Mouse (Mus musculus) myocyte (in vitro differentiated cells): ENCODE measurements around the gene Tifa. TPM values are rescaled to one million over a fixed set of nuclear protein-coding genes. Genes with fewer than 3 reads are reported as not detected.

Experiments used
- H3K27me3 ChIP-seq: one replicate; pipeline ENCODE4 v1.6.1; 2011; ENCODE audit not compliant: control insufficient read depth, insufficient read depth, insufficient read length
- H3K36me3 ChIP-seq: one replicate; pipeline ENCODE4 v1.6.1; 2011; ENCODE audit not compliant: control insufficient read depth, insufficient read depth
- H3K4me2 ChIP-seq: one replicate; pipeline ENCODE4 v1.6.1; 2011; ENCODE audit warnings: low read depth, control low read depth
- H3K4me3 ChIP-seq: one replicate; pipeline ENCODE4 v1.5.1; 2011; ENCODE audit warnings: mild to moderate bottlenecking, control low read depth, moderate library complexity
- H3K79me2 ChIP-seq: one replicate; pipeline ENCODE4 v1.6.1; 2011; ENCODE audit not compliant: control insufficient read depth, insufficient read depth
- H3ac ChIP-seq: one replicate; pipeline ENCODE4 v1.6.1; 2011; ENCODE audit not compliant: control insufficient read depth, insufficient read length
- CEBPB ChIP-seq: IDR thresholded peaks from 2 replicates; pipeline ENCODE4 v1.6.1; 2011; ENCODE audit warnings: mild to moderate bottlenecking, moderate library complexity; ENCODE audit not compliant: poor library complexity, insufficient read depth, severe bottlenecking
- E2F4 ChIP-seq: IDR thresholded peaks from one replicate; pipeline ENCODE4 v1.6.1; 2011; ENCODE audit warnings: mild to moderate bottlenecking, control low read depth, moderate library complexity; ENCODE audit not compliant: insufficient read depth
- MAX ChIP-seq: IDR thresholded peaks from one replicate; pipeline ENCODE4 v1.6.1; 2011; ENCODE audit warnings: low read depth, mild to moderate bottlenecking, control low read depth
- MYOD1 ChIP-seq, 3 experiments: IDR thresholded peaks; one replicate each; pipeline ENCODE4 v1.6.1; 2011; ENCODE audit warnings: control low read depth in 2 of 3, low read depth in 2 of 3, mild to moderate bottlenecking in 2 of 3, moderate library complexity in 1 of 3; ENCODE audit not compliant: insufficient read length in 2 of 3, control insufficient read depth in 1 of 3
- MYOG ChIP-seq, 3 experiments: IDR thresholded peaks; one replicate each; pipeline ENCODE4 v1.6.1; 2011; ENCODE audit warnings: control low read depth in 2 of 3, low read depth in 2 of 3, mild to moderate bottlenecking in 2 of 3; ENCODE audit not compliant: insufficient read length in 2 of 3, control insufficient read depth in 1 of 3, insufficient read depth in 1 of 3
- POLR2A ChIP-seq: IDR thresholded peaks from one replicate; pipeline ENCODE4 v1.6.1; 2011; ENCODE audit warnings: low read depth, mild to moderate bottlenecking, control low read depth, moderate library complexity; ENCODE audit not compliant: insufficient read length
- POLR2AphosphoS2 ChIP-seq: IDR thresholded peaks from one replicate; pipeline ENCODE4 v1.6.1; 2011; ENCODE audit warnings: low read depth, control low read depth; ENCODE audit not compliant: insufficient read length
- REST ChIP-seq: IDR thresholded peaks from one replicate; pipeline ENCODE4 v1.6.1; 2011; ENCODE audit warnings: mild to moderate bottlenecking, control low read depth, moderate library complexity; ENCODE audit not compliant: insufficient read depth, insufficient read length
- SRF ChIP-seq: IDR thresholded peaks from one replicate; pipeline ENCODE4 v1.6.1; 2011; ENCODE audit warnings: low read depth; ENCODE audit not compliant: control insufficient read depth, insufficient read length
- TCF12 ChIP-seq: IDR thresholded peaks from one replicate; pipeline ENCODE4 v1.6.1; 2011; ENCODE audit warnings: mild to moderate bottlenecking, control low read depth; ENCODE audit not compliant: poor library complexity, insufficient read depth, severe bottlenecking
- TCF3 ChIP-seq: IDR thresholded peaks from one replicate; pipeline ENCODE4 v1.6.1; 2011; ENCODE audit warnings: low read depth, control low read depth; ENCODE audit not compliant: insufficient read length
- USF1 ChIP-seq: IDR thresholded peaks from one replicate; pipeline ENCODE4 v1.6.1; 2011; ENCODE audit warnings: low read depth, mild to moderate bottlenecking, control low read depth, moderate library complexity
- polyA plus RNA-seq: library from polyadenylated mRNA; unstranded; fragments of >200 nt; fragmentation: generic; extraction: Trizol; gene quantifications from one replicate; pipeline ENCODE4 v1.2.1, GENCODE M21; 2012; ENCODE audit warnings: missing spikeins

Tifa gene
- polyA plus RNA-seq, 1 experiment = 0.85 TPM

- H3K4me2 ChIP-seq = no peak overlapping the region
- H3K4me3 ChIP-seq = no peak overlapping the region
- H3K27me3 ChIP-seq = no peaks in the 10 kb centered on the region
- TF ChIP-seq TCF12 (no peak), SRF (no peak), MYOG (IDR thresholded peaks at IDR 0.05; ENCODE audit: control insufficient read depth in 1 of 3, insufficient read depth in 1 of 3, insufficient read length in 2 of 3, low read depth in 2 of 3) (no peak), POLR2AphosphoS2 (no peak), REST (no peak), CEBPB (no peak), MAX (no peak), TCF3 (no peak), USF1 (no peak)
- H3K36me3 ChIP-seq = no peaks in the 10 kb centered on the region
- H3ac ChIP-seq = no peak overlapping the region
- no peaks in the 10 kb centered on the region for H3K79me2 ChIP-seq
These were observed 26.5 kb upstream of the Tifa start for GRCm38 (mm10) chr3:127763076-127763612.

DNA sequence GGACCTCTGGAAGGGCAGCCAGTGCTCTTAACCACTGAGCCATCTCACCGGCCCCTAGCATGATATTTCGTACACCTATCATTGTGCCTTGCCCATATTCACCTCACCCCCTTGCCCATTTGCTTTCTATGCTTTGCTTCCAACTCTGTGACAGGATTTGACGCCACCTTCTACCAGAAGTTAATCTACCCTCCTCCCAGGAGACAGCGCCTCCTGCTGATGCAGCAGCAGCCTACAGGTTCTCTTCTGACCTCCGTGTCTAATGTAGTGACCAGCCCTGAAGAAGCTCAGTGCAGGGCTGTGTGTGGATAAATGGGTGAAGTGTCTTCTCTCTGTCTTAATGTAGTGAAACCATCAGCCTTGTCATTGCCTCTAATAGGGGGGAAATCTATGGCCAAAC is 25.1 kb upstream of the Tifa start:
- no peak overlapping the region for H3K4me3 ChIP-seq
- H3K4me2 ChIP-seq = no peak overlapping the region
- no peak overlapping the region for H3ac ChIP-seq
- TF ChIP-seq REST = no peak
- TF ChIP-seq MYOD1 (IDR thresholded peaks at IDR 0.05; ENCODE audit: control insufficient read depth in 1 of 3, insufficient read length in 2 of 3, low read depth in 2 of 3) = no peak
- TF ChIP-seq USF1 = no peak
- TF ChIP-seq MAX = no peak
- no peaks in the 10 kb centered on the region for H3K36me3 ChIP-seq
- H3K79me2 ChIP-seq = no peaks in the 10 kb centered on the region
- H3K27me3 ChIP-seq = no peaks in the 10 kb centered on the region

GRCm38 (mm10) chr3:127765971-127766370 is 23.6 kb upstream of the Tifa start:
- H3K36me3 ChIP-seq = no peaks in the 10 kb centered on the region
- TF ChIP-seq USF1 (no peak), POLR2AphosphoS2 (no peak), SRF (no peak), REST (no peak), TCF12 (no peak), MAX (no peak), TCF3 (no peak), CEBPB (no peak), E2F4 (no peak), POLR2A (no peak), MYOD1 (IDR thresholded peaks at IDR 0.05; ENCODE audit: control insufficient read depth in 1 of 3, insufficient read length in 2 of 3, low read depth in 2 of 3) (no peak), MYOG (IDR thresholded peaks at IDR 0.05; ENCODE audit: control insufficient read depth in 1 of 3, insufficient read depth in 1 of 3, insufficient read length in 2 of 3, low read depth in 2 of 3) (no peak)
- no peaks in the 10 kb centered on the region for H3K79me2 ChIP-seq
- no peaks in the 10 kb centered on the region for H3K27me3 ChIP-seq
- H3K4me3 ChIP-seq = no peak overlapping the region
- H3ac ChIP-seq = no peak overlapping the region
- no peak overlapping the region for H3K4me2 ChIP-seq

DNA sequence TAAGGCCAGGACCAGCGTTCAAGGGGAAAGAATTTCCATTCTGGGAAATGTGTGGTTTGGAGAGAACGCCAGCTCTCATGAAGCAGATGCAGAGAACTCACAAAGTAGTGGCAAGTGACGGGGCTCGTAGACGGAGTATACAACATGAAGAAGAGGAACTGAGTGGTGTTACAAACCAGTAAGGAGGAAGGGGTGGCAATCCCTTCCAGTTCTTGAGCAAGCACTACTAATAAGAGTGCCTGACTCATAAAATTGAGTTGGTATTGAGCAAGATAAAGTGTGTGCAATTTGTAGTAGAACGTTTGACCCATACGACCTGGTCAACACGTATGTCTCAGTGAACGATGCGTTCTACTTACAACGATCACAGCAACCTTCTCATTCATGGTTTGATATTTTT is 20.5 kb upstream of the Tifa start:
- H3K4me3 ChIP-seq = no peak overlapping the region
- no peak overlapping the region for H3K4me2 ChIP-seq
- no peaks in the 10 kb centered on the region for H3K79me2 ChIP-seq
- TF ChIP-seq MYOG (IDR thresholded peaks at IDR 0.05; ENCODE audit: control insufficient read depth in 1 of 3, insufficient read depth in 1 of 3, insufficient read length in 2 of 3, low read depth in 2 of 3) (no peak), POLR2AphosphoS2 (no peak), USF1 (no peak), TCF12 (no peak), E2F4 (no peak), POLR2A (no peak), MYOD1 (IDR thresholded peaks at IDR 0.05; ENCODE audit: control insufficient read depth in 1 of 3, insufficient read length in 2 of 3, low read depth in 2 of 3) (no peak), TCF3 (no peak), MAX (no peak), CEBPB (no peak), SRF (no peak), REST (no peak)
- no peaks in the 10 kb centered on the region for H3K27me3 ChIP-seq
- no peak overlapping the region for H3ac ChIP-seq
- no peaks in the 10 kb centered on the region for H3K36me3 ChIP-seq

GRCm38 (mm10) chr3:127780021-127780644 is 9.5 kb upstream of the Tifa start, which contains the start of gene Alpk1:
Gene Alpk1, minus strand, starts transcription at chr3:127780527.
- Histone ChIP-seq H3K79me2 (no peaks in the 10 kb centered on the region), H3K4me2 (peak within 1 kb of the TSS; percentile 85), H3K4me3 (peak within 1 kb of the TSS; percentile 36), H3K27me3 (no peaks in the 10 kb centered on the region), H3K36me3 (no peaks in the 10 kb centered on the region), H3ac (no peak within 1 kb of the TSS)
- TF ChIP-seq E2F4 (no peak), SRF (peak; percentile 66), MYOD1 (IDR thresholded peaks at IDR 0.05; ENCODE audit: control insufficient read depth in 1 of 3, insufficient read length in 2 of 3, low read depth in 2 of 3) (no peak), MAX (peak; percentile 36)
